Mouse (Mus musculus): Measurements from ENCODE around the gene Lrrc38.

- TF ChIP-seq POLR2A (IDR thresholded peaks at IDR 0.05; ENCODE audit: control insufficient read depth, extremely low read depth, insufficient read depth, low read length, poor library complexity): no peak
- TF ChIP-seq CTCF (IDR thresholded peaks at IDR 0.05; ENCODE audit: borderline replicate concordance, control insufficient read depth, extremely low read depth, insufficient read depth, low read length, poor library complexity): no peak
Observed at GRCm38 (mm10) chr4:143413621-143414020, 64.1 kb downstream of the Lrrc38 start.

Measured in thymus, adult 2 months (tissue).